Mouse (Mus musculus) mesoderm, embryonic 11.5 days (tissue): ENCODE results near the gene Bicdl1.
A peak's percentile ranks its signal among the peaks of the same experiment; 100 is the strongest.

Experiments used
- DNase-seq: peaks from one replicate; pipeline ENCODE4 v3.0.0-alpha.2; 2012; ENCODE audit warnings: low read depth, low spot score

The Bicdl1 gene

GRCm38 (mm10) chr5:115629672-115630071 lies 101.7 kb downstream of the Bicdl1 start:
- DNase-seq, result no peak

GRCm38 (mm10) chr5:115628083-115628482 lies 103.3 kb downstream of the Bicdl1 start:
- DNase-seq, result no peak

- no peak for DNase-seq
These were observed 105.1 kb downstream of the Bicdl1 start for GRCm38 (mm10) chr5:115626237-115626886.

GRCm38 (mm10) chr5:115623694-115624440 lies 107.6 kb downstream of the Bicdl1 start:
- DNase-seq, result no peak

GRCm38 (mm10) chr5:115622686-115623085 lies 108.7 kb downstream of the Bicdl1 start:
- DNase-seq, result no peak

- DNase-seq, result no peak
These were observed 111.7 kb downstream of the Bicdl1 start for GRCm38 (mm10) chr5:115619690-115620089.

- peak; percentile 31 for DNase-seq
These were observed 116.5 kb downstream of the Bicdl1 start for GRCm38 (mm10) chr5:115614948-115615347.

- no peak for DNase-seq
These were observed 118.1 kb downstream of the Bicdl1 start for GRCm38 (mm10) chr5:115613332-115613731.

- DNase-seq, result no peak
These were observed 119.9 kb downstream of the Bicdl1 start for GRCm38 (mm10) chr5:115611566-115611965.

GRCm38 (mm10) chr5:115603561-115603960 lies 127.9 kb downstream of the Bicdl1 start:
- DNase-seq, result no peak
